Mouse (Mus musculus) heart, embryonic 13.5 days (tissue): ENCODE measurements around the gene Smoc2. TPM values are rescaled to one million over a fixed set of nuclear protein-coding genes. Genes with fewer than 3 reads are reported as not detected.

Experiments
- ATAC-seq: fragments of 200-750 bp; cut with Nextera tagmentation; 2 replicates; pipeline ENCODE4 v1.8.0; 2017; ENCODE audit warnings: moderate TSS enrichment; ENCODE audit not compliant: insufficient number of reproducible peaks, low FRiP score, low TSS enrichment; ENCODE audit errors: extremely low read depth
- H3K27ac ChIP-seq: fragments of 300-500 bp; sonication (generic); replicated peaks from 2 replicates; pipeline ENCODE4 v1.5.1; 2015; ENCODE audit warnings: moderate library complexity, mild to moderate bottlenecking, inconsistent platforms
- H3K27me3 ChIP-seq: fragments of 300-500 bp; sonication (generic); replicated peaks from 2 replicates; pipeline ENCODE4 v1.6.1; 2015; ENCODE audit warnings: mild to moderate bottlenecking, inconsistent platforms
- H3K36me3 ChIP-seq: fragments of 300-500 bp; sonication (generic); 2 replicates; pipeline ENCODE4 v1.6.1; 2015; ENCODE audit warnings: mild to moderate bottlenecking, inconsistent platforms
- H3K4me1 ChIP-seq: fragments of 300-500 bp; sonication (generic); 2 replicates; pipeline ENCODE4 v1.6.1; 2015; ENCODE audit warnings: inconsistent platforms
- H3K4me2 ChIP-seq: fragments of 300-500 bp; sonication (generic); 2 replicates; pipeline ENCODE4 v1.6.1; 2015; ENCODE audit warnings: inconsistent platforms, mild to moderate bottlenecking, moderate library complexity
- H3K4me3 ChIP-seq: fragments of 300-500 bp; sonication (generic); 2 replicates; pipeline ENCODE4 v1.5.1; 2015; ENCODE audit warnings: moderate library complexity, mild to moderate bottlenecking, inconsistent platforms
- H3K9ac ChIP-seq: fragments of 300-500 bp; sonication (generic); 2 replicates; pipeline ENCODE4 v1.6.1; 2015; ENCODE audit warnings: inconsistent platforms, mild to moderate bottlenecking, moderate library complexity
- H3K9me3 ChIP-seq: fragments of 300-500 bp; sonication (generic); 2 replicates; pipeline ENCODE4 v1.6.1; 2016; ENCODE audit warnings: inconsistent platforms
- WGBS: fragments of 180-500 bp; shearing (Covaris S2); methylation state at CpG from one replicate; pipeline ENCODE4 v1.1.7; 2015; ENCODE audit warnings: mixed read lengths; 5-methylcytosine and 5-hydroxymethylcytosine counted together
- polyA plus RNA-seq: library from polyadenylated mRNA; unstranded; fragments of >200 nt; fragmentation: Nextera tagmentation; extraction: Ambion mirVana; gene quantifications from 2 replicates; pipeline ENCODE4 v1.2.1, GENCODE M21; 2015

Smoc2 gene
- polyA plus RNA-seq, 1 experiment from 2014 or later = 48.1 TPM

DNA sequence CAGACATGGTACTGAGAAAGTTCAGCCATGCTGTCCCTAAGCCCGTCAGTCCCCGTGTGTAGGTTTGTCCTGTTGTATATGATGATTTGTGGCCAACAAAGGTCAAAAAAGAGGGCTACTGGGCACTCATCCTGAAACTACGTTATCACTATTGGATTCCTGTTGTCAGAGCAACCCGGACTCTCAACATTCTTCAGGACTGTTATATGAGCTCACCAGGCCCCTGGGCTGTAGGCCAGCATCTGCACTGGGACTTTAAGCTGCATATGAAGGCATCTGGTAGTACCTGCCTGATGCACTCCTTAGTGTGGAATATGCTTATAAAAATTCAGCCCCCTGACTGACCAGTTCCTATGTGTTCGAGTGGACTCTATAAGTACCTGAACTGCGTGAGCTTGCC lies 105.7 kb downstream of the Smoc2 start:
- Histone ChIP-seq H3K9me3 (no peaks in the 10 kb centered on the region), H3K4me1 (peaks cover 47% of the 10 kb centered on the region), H3K4me3 (no peak overlapping the region), H3K27me3 (peaks cover 92% of the 10 kb centered on the region), H3K27ac (0 out of 2 replicates have a peak overlapping the region, but pooled peaks have one; percentile 20), H3K4me2 (no peak overlapping the region), H3K36me3 (no peaks in the 10 kb centered on the region), H3K9ac (no peak overlapping the region)
- 50% methylated on average over 6 of the region's 6 CpGs for WGBS
- ATAC-seq = no peak

DNA sequence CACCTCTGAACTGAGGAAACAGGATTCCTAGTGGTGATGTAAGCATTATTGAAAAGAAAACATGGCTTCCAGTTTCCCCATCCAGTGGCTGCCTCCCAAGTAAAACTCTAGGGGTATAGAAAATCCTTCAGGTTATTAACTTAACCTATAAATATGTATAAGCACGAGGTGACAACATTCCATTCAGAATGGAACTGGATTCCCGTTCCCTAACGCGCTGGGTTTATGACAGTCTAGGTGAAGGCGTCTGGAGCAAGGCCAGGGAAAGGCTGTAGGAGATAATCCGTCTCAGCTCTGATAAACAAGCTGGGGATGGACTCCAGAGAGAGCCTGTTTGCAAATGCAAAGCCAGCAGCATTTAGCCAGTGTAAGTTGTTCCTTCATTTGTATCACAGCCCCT lies 108.0 kb downstream of the Smoc2 start:
- no peaks in the 10 kb centered on the region for H3K36me3 ChIP-seq
- no peak for ATAC-seq
- H3K9ac ChIP-seq = no peak overlapping the region
- H3K4me1 ChIP-seq = peaks cover 45% of the 10 kb centered on the region
- H3K4me2 ChIP-seq = no peak overlapping the region
- no peaks in the 10 kb centered on the region for H3K9me3 ChIP-seq
- H3K27ac ChIP-seq = no peak overlapping the region
- H3K4me3 ChIP-seq = no peak overlapping the region
- 26% methylated on average over 6 of the region's 6 CpGs for WGBS
- H3K27me3 ChIP-seq = peaks cover 93% of the 10 kb centered on the region

DNA sequence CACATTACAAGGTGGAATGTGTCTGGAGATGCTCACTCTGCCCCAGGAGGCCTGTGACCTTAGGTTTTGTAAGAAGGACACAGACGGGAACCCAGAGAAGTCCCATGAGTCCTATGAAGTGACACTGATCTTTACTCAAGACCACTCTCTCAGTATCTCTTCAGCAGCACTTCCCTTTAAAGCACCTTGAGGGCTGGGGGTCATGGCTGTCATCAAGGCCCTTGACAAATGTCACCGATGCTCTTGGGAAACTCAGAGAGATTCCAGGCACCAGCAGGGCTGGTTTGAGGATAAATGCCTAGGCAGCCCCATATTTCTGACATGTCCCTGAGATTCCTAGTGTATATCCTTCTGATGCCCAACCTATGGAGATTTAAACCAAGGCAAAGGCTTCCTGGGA lies 113.1 kb downstream of the Smoc2 start:
- no peak for ATAC-seq
- peaks cover 89% of the 10 kb centered on the region for H3K27me3 ChIP-seq
- H3K9ac ChIP-seq = no peak overlapping the region
- no peak overlapping the region for H3K4me2 ChIP-seq
- no peak overlapping the region for H3K27ac ChIP-seq
- no peak overlapping the region for H3K4me3 ChIP-seq
- H3K4me1 ChIP-seq = peaks cover 39% of the 10 kb centered on the region
- WGBS = 27% methylated on average over 2 of the region's 2 CpGs
- no peaks in the 10 kb centered on the region for H3K9me3 ChIP-seq
- no peaks in the 10 kb centered on the region for H3K36me3 ChIP-seq

DNA sequence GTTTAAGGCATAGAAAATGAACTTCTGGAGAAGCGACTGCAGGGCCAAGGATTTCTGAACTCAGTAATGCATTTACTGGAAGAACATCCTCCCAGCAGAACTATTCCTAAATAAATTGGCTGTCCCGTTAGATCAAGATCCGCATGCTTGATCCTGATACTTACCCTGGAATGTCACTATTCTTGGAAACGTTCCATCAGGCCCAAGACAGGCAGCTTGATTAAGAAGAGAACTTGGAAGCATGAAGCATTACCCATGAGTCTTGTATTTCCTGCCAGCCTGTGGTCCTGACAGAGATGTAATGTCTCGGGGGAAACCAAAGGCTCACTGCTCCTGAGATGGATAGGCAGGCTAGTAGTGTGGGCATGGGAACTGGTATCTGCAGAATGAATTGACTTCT lies 115.6 kb downstream of the Smoc2 start:
- H3K27me3 ChIP-seq = peaks cover 89% of the 10 kb centered on the region
- no peak overlapping the region for H3K27ac ChIP-seq
- no peak overlapping the region for H3K9ac ChIP-seq
- no peak overlapping the region for H3K4me3 ChIP-seq
- ATAC-seq = no peak
- H3K36me3 ChIP-seq = no peaks in the 10 kb centered on the region
- no peak overlapping the region for H3K4me2 ChIP-seq
- WGBS = 53% methylated on average over 5 of the region's 5 CpGs
- peaks cover 41% of the 10 kb centered on the region for H3K4me1 ChIP-seq
- no peaks in the 10 kb centered on the region for H3K9me3 ChIP-seq

DNA sequence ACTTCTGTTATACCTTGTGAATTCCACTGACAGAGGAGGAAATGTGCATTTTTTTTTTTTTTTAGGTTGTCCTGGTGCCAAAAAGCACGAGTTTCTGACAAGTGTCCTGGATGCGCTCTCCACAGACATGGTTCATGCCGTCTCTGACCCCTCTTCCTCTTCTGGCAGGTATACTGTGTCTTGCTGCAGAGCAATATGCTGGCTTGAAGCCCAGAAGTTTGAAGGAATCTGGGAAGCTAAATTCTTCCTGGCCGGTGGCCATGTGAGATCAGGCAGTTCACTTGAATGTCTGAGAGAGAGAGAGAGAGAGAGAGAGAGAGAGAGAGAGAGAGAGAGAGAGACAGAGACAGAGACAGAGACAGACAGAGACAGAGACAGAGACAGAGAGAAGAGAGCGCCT lies 118.2 kb downstream of the Smoc2 start:
- H3K27ac ChIP-seq = no peak overlapping the region
- H3K9me3 ChIP-seq = no peaks in the 10 kb centered on the region
- H3K4me2 ChIP-seq = no peak overlapping the region
- no peaks in the 10 kb centered on the region for H3K36me3 ChIP-seq
- H3K27me3 ChIP-seq = peaks cover 93% of the 10 kb centered on the region
- WGBS = 38% methylated on average over 5 of the region's 5 CpGs
- no peak overlapping the region for H3K9ac ChIP-seq
- H3K4me1 ChIP-seq = peaks cover 29% of the 10 kb centered on the region
- no peak overlapping the region for H3K4me3 ChIP-seq
- ATAC-seq = 0 out of 2 replicates have a peak, but pooled peaks have one; percentile 58

DNA sequence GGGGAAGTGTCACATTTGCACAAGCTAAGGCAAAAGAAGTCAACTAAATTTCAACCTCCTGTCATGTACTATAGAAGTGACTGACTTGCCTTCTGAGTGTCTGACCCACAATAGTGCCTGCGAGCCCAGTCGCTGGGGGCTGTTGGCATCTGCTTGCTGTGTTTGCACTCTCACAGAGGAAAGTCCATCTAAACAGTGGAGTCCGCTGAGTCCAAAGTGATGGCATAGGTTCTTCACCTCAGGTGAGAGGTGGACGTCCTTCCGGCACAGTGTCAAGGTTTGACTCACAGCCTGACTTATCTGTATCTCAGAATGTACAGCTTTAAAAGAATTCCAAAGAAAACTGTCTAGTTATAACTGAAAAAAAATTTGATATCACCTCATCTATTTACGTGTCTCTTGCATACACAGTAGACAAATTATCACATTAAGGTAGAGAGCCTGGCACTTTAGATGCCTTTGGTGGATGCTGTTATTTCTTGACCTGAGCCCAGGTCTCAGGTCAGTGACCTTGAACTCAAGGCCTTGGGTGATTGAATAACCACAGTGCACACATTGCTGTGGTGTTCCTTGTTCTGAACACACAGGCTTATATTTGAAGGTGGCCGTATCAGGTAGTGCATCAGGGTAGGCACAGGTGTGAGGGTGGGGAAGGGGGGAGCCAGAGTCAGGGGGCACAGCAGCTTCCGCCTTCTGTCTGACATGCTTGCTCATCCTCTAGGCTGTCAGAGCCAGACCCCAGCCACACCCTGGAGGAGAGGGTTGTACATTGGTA lies 119.5 kb downstream of the Smoc2 start:
- H3K4me1 ChIP-seq = peaks cover 20% of the 10 kb centered on the region
- H3K36me3 ChIP-seq = no peaks in the 10 kb centered on the region
- WGBS = 84% methylated on average over 8 of the region's 8 CpGs
- no peaks in the 10 kb centered on the region for H3K9me3 ChIP-seq
- no peak overlapping the region for H3K4me2 ChIP-seq
- no peak overlapping the region for H3K27ac ChIP-seq
- no peak overlapping the region for H3K4me3 ChIP-seq
- no peak overlapping the region for H3K9ac ChIP-seq
- H3K27me3 ChIP-seq = peaks cover 98% of the 10 kb centered on the region
- no peak for ATAC-seq

DNA sequence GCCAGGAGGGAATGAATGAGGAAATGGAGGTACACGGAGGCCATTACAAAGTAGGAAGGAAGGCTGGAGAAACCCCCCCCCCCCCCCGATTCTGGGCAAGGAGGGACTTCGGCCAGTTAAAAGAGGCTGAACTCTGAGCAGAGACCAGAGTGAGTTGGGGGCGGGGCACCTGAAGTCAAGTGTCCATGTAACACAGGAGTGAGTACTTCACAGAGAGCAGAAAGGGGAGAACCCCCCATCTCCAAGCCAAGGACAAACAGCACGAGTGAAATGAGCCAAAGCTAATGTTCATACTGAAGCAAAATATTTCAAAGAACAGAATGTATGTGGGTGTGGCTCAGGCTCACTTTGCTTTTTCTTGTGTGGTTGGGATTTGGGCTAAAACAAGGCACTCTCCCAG lies 121.7 kb downstream of the Smoc2 start:
- 58% methylated on average over 5 of the region's 5 CpGs for WGBS
- ATAC-seq = no peak
- no peaks in the 10 kb centered on the region for H3K9me3 ChIP-seq
- no peak overlapping the region for H3K27ac ChIP-seq
- no peak overlapping the region for H3K9ac ChIP-seq
- H3K4me3 ChIP-seq = no peak overlapping the region
- no peak overlapping the region for H3K4me2 ChIP-seq
- peaks cover 98% of the 10 kb centered on the region for H3K27me3 ChIP-seq
- peaks cover 13% of the 10 kb centered on the region for H3K4me1 ChIP-seq
- no peaks in the 10 kb centered on the region for H3K36me3 ChIP-seq

DNA sequence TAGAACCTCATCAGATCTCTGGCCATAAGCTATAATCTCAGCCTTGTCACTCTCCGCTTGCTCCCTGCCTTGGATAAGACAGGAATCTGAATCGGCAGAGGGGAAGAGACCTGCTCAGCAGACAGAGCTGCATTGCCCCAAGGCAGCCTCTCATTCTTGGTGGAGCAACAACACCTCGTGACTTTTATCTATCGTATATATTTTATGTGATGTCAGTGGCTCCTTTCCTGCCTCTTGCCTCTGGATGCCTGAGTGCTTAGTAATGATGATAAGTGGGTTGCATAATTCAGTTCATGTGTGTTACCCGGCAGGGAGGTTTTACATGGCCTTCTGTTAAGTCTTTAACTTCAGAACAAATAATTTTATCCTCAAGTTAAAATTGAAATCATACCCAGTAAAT lies 128.6 kb downstream of the Smoc2 start:
- no peaks in the 10 kb centered on the region for H3K36me3 ChIP-seq
- H3K27ac ChIP-seq = peak overlapping the region; percentile 58
- H3K4me3 ChIP-seq = no peak overlapping the region
- H3K27me3 ChIP-seq = peaks cover 96% of the 10 kb centered on the region
- 0 out of 2 replicates have a peak overlapping the region, but pooled peaks have one; percentile 7 for H3K4me2 ChIP-seq
- no peak for ATAC-seq
- WGBS = 34% methylated on average over 5 of the region's 5 CpGs
- no peak overlapping the region for H3K9ac ChIP-seq
- H3K4me1 ChIP-seq = peaks cover 7% of the 10 kb centered on the region; the same call in 1 of the 2 replicates
- no peaks in the 10 kb centered on the region for H3K9me3 ChIP-seq

DNA sequence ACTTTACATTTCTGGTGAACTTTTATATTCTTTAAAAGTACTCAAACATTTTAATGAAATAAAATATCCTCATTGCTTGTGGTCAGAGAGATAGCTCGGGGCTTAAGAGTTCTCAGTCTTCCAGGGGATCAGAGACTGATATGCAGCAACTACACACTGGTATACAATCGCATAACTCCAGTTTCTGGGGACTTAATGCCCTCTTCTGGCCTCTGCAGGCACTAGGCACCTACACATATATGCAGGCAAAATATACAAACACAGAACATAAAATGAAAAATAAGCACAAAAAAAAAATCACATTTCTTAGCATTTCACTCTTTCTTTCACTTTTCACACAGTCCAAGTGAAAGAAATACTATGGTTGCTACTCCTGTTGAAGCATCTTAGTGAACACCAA lies 133.2 kb downstream of the Smoc2 start:
- no peaks in the 10 kb centered on the region for H3K9me3 ChIP-seq
- no peak overlapping the region for H3K9ac ChIP-seq
- H3K27me3 ChIP-seq = peaks cover 84% of the 10 kb centered on the region
- H3K4me2 ChIP-seq = no peak overlapping the region
- no peak overlapping the region for H3K4me3 ChIP-seq
- H3K36me3 ChIP-seq = no peaks in the 10 kb centered on the region
- WGBS = 59% methylated on average over 2 of the region's 2 CpGs
- peaks cover 5% of the 10 kb centered on the region; the same call in 1 of the 2 replicates for H3K4me1 ChIP-seq
- no peak overlapping the region for H3K27ac ChIP-seq
- ATAC-seq = no peak

DNA sequence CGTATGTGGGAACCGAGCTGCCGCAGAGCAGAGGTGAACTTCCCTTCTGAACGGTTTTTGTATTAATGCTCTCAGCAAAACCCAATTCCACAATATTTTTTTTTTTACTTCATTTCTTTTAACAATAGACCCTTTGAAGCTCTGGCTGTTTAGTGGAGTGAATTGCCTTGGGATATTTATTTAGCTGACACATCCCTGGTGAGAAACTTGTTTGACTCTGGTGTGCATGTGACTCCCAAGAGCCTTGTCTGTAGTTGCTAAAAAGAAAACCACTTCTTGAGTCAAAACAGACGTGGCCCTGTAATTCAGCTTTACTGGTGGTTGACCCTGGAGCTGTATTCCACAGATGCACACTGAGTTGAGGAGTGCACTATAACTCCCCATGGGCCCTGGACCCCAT lies 135.2 kb downstream of the Smoc2 start:
- ATAC-seq = no peak
- 66% methylated on average over 5 of the region's 5 CpGs for WGBS
- Histone ChIP-seq H3K27ac (no peak overlapping the region), H3K9ac (no peak overlapping the region), H3K4me1 (no peaks in the 10 kb centered on the region), H3K9me3 (no peaks in the 10 kb centered on the region), H3K36me3 (no peaks in the 10 kb centered on the region), H3K4me2 (no peak overlapping the region), H3K27me3 (peaks cover 87% of the 10 kb centered on the region), H3K4me3 (no peak overlapping the region)

DNA sequence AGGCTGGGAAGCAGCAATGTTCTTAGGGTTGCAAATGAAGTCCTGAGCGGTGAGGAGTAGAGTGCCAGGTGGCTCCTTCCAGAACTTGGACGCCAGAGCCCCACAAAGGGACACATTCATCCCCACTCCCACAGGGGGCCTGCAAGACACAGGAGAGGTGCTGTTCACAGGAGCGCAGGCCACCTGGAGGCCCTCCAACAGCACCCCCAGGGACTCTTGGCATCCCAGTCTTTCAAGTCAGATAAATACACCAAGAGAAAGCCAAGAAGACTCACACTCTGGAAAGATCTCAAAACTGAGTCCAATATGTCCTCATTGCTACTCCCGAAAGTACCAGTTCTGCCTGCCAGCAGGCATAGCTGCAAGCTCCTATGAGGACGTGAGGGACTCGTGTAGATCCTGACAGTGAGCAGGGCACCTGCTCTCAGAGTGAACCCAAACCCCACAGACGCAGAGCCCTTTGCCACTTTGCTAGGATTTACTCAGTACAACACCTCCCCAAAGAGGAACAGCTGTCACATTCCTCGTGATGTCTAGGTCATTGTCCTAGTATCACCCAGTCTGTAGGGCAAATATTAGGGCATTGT lies 141.2 kb downstream of the Smoc2 start:
- Histone ChIP-seq H3K36me3 (no peaks in the 10 kb centered on the region), H3K27ac (no peak overlapping the region), H3K9me3 (no peaks in the 10 kb centered on the region), H3K4me2 (no peak overlapping the region), H3K27me3 (peaks cover 82% of the 10 kb centered on the region), H3K4me1 (no peaks in the 10 kb centered on the region), H3K4me3 (no peak overlapping the region), H3K9ac (no peak overlapping the region)
- WGBS = 37% methylated on average over 8 of the region's 8 CpGs
- ATAC-seq = no peak

DNA sequence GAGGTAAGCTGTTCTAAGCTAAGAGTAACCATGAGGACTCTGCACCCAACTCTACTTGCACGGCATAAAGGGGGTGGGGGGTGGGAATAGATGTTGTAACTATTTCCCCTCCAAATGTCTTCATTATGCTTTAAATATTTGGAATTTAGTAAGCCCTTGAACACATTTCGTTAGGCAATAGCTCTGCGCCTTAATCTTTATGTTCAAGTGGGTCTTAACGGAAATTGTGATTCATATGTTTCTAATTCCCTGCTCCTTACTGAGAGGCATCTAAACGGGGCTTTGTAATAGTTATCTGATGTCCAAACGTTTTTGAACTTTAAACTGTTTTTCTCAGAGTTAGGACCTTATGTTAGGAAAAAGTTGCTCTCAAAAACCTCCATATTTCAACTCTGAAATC lies 147.2 kb downstream of the Smoc2 start:
- Histone ChIP-seq H3K27ac (no peak overlapping the region), H3K27me3 (peaks cover 72% of the 10 kb centered on the region), H3K36me3 (no peaks in the 10 kb centered on the region), H3K4me1 (no peaks in the 10 kb centered on the region), H3K9ac (no peak overlapping the region), H3K4me2 (no peak overlapping the region), H3K4me3 (no peak overlapping the region), H3K9me3 (no peaks in the 10 kb centered on the region)
- ATAC-seq = no peak
- 57% methylated on average over 6 of the region's 6 CpGs for WGBS
